Mouse (Mus musculus) urinary bladder, adult 18-20 months (tissue): Measurements from ENCODE around the gene Dlg1.

Source experiments
- DNase-seq, 2 experiments: peaks; one replicate each; pipeline ENCODE4 v3.0.0; 2022; ENCODE audit warnings: low spot score in 2 of 2, mixed read lengths in 2 of 2

The Dlg1 gene

GRCm38 (mm10) chr16:31905891-31906825 lies 242.9 kb downstream of the Dlg1 start:
- DNase-seq = no peak

GRCm38 (mm10) chr16:31906896-31907295 lies 243.7 kb downstream of the Dlg1 start:
- peak in 1 of 2 experiments; percentile 27 for DNase-seq

- no peak for DNase-seq
These were observed 245.7 kb downstream of the Dlg1 start for GRCm38 (mm10) chr16:31908959-31909358.

- no peak for DNase-seq
These were observed 247.1 kb downstream of the Dlg1 start for GRCm38 (mm10) chr16:31910281-31910847.

GRCm38 (mm10) chr16:31917776-31918175 lies 254.5 kb downstream of the Dlg1 start:
- no peak for DNase-seq

GRCm38 (mm10) chr16:31918248-31918724 lies 255.0 kb downstream of the Dlg1 start:
- peak; percentile 53 to 55 for DNase-seq

- no peak for DNase-seq
These were observed 261.1 kb downstream of the Dlg1 start for GRCm38 (mm10) chr16:31924368-31924767.
